Mouse (Mus musculus) forebrain, embryonic 10.5 days (tissue): ENCODE data around the gene Dcp1a. TPM values are rescaled to one million over a fixed set of nuclear protein-coding genes. Genes with fewer than 3 reads are reported as not detected.

Experiments used
- DNase-seq: peaks from one replicate; pipeline ENCODE4 v3.0.0-alpha.2; 2017; ENCODE audit warnings: low spot score; ENCODE audit errors: extremely low spot score
- H3K27ac ChIP-seq: fragments of 300-500 bp; sonication (generic); 2 replicates; pipeline ENCODE4 v1.5.1; 2016; ENCODE audit warnings: mild to moderate bottlenecking
- H3K27me3 ChIP-seq: fragments of 300-500 bp; sonication (generic); 2 replicates; pipeline ENCODE4 v1.6.1; 2016; ENCODE audit warnings: mild to moderate bottlenecking; ENCODE audit not compliant: poor library complexity, severe bottlenecking
- H3K36me3 ChIP-seq: fragments of 300-500 bp; sonication (generic); replicated peaks from 2 replicates; pipeline ENCODE4 v1.6.1; 2016; ENCODE audit warnings: mild to moderate bottlenecking, moderate library complexity
- H3K4me1 ChIP-seq: fragments of 300-500 bp; sonication (generic); 2 replicates; pipeline ENCODE4 v1.6.1; 2016
- H3K4me3 ChIP-seq: fragments of 300-500 bp; sonication (generic); 2 replicates; pipeline ENCODE4 v1.5.1; 2016; ENCODE audit warnings: mild to moderate bottlenecking, moderate library complexity
- H3K9me3 ChIP-seq: fragments of 300-500 bp; sonication (generic); 2 replicates; pipeline ENCODE4 v1.6.1; 2016; ENCODE audit warnings: mild to moderate bottlenecking, moderate library complexity
- WGBS: fragments of 180-500 bp; shearing (Covaris S2); methylation state at CpG from one replicate; pipeline ENCODE4 v1.1.7; 2016; 5-methylcytosine and 5-hydroxymethylcytosine counted together
- polyA plus RNA-seq: library from polyadenylated mRNA; unstranded; fragments of >200 nt; fragmentation: Nextera tagmentation; extraction: Ambion mirVana; gene quantifications from 2 replicates; pipeline ENCODE4 v1.2.1, GENCODE M21; 2016

Gene Dcp1a
- polyA plus RNA-seq: 33.8 and 34.9 TPM in 2 replicates

GRCm38 (mm10) chr14:30479361-30479948, at the start of gene Dcp1a:
Gene Dcp1a, plus strand, starts transcription at chr14:30479535.
- H3K4me3 ChIP-seq: peak within 1 kb of the TSS; percentile 69
- H3K27me3 ChIP-seq: no peaks in the 10 kb centered on the region
- no peaks in the 10 kb centered on the region for H3K9me3 ChIP-seq
- peaks cover 29% of the 10 kb centered on the region for H3K36me3 ChIP-seq
- H3K4me1 ChIP-seq: peaks cover 12% of the 10 kb centered on the region
- peak; percentile 96 for DNase-seq
- 0% methylated on average over 39 of the region's 39 CpGs for WGBS
- peak within 1 kb of the TSS; percentile 93 for H3K27ac ChIP-seq

- H3K27ac ChIP-seq: no peak overlapping the region
- 74% methylated on average over 9 of the region's 9 CpGs for WGBS
- H3K4me1 ChIP-seq: peaks cover 19% of the 10 kb centered on the region
- H3K27me3 ChIP-seq: no peaks in the 10 kb centered on the region
- no peaks in the 10 kb centered on the region for H3K36me3 ChIP-seq
- no peak overlapping the region for H3K4me3 ChIP-seq
- no peaks in the 10 kb centered on the region for H3K9me3 ChIP-seq
- no peak for DNase-seq
Observed at GRCm38 (mm10) chr14:30429606-30430005, 49.7 kb upstream of the Dcp1a start.

- DNase-seq: no peak
- Histone ChIP-seq H3K27ac (no peak overlapping the region), H3K4me1 (peaks cover 19% of the 10 kb centered on the region), H3K36me3 (no peaks in the 10 kb centered on the region), H3K9me3 (no peaks in the 10 kb centered on the region), H3K27me3 (no peaks in the 10 kb centered on the region), H3K4me3 (no peak overlapping the region)
- WGBS: 90% methylated on average over 9 of the region's 9 CpGs
Observed at GRCm38 (mm10) chr14:30430026-30430425, 49.3 kb upstream of the Dcp1a start.

- no peaks in the 10 kb centered on the region for H3K9me3 ChIP-seq
- no peaks in the 10 kb centered on the region for H3K27me3 ChIP-seq
- no peaks in the 10 kb centered on the region for H3K36me3 ChIP-seq
- H3K4me1 ChIP-seq: peaks cover 17% of the 10 kb centered on the region
- no peak for DNase-seq
- WGBS: 66% methylated on average over 5 of the region's 5 CpGs
- H3K4me3 ChIP-seq: no peak overlapping the region
- H3K27ac ChIP-seq: no peak overlapping the region
Observed at GRCm38 (mm10) chr14:30430446-30430845, 48.9 kb upstream of the Dcp1a start.

- H3K27ac ChIP-seq: no peak overlapping the region
- H3K27me3 ChIP-seq: no peaks in the 10 kb centered on the region
- peaks cover 2% of the 10 kb centered on the region for H3K4me1 ChIP-seq
- DNase-seq: no peak
- 93% methylated on average over 5 of the region's 5 CpGs for WGBS
- no peaks in the 10 kb centered on the region for H3K36me3 ChIP-seq
- peaks cover 3% of the 10 kb centered on the region; the same call in 1 of the 2 replicates for H3K9me3 ChIP-seq
- no peak overlapping the region for H3K4me3 ChIP-seq
Observed at GRCm38 (mm10) chr14:30435316-30435715, 44.0 kb upstream of the Dcp1a start.

GRCm38 (mm10) chr14:30439915-30440314, 39.4 kb upstream of the Dcp1a start:
- Histone ChIP-seq H3K4me3 (no peak overlapping the region), H3K9me3 (peaks cover 3% of the 10 kb centered on the region; the same call in 1 of the 2 replicates), H3K27ac (no peak overlapping the region), H3K36me3 (no peaks in the 10 kb centered on the region), H3K27me3 (no peaks in the 10 kb centered on the region), H3K4me1 (no peaks in the 10 kb centered on the region)
- WGBS: 82% methylated on average over 3 of the region's 3 CpGs
- no peak for DNase-seq

GRCm38 (mm10) chr14:30455801-30456595, 23.3 kb upstream of the Dcp1a start:
- peaks cover 10% of the 10 kb centered on the region for H3K4me1 ChIP-seq
- H3K27me3 ChIP-seq: peaks cover 14% of the 10 kb centered on the region
- H3K36me3 ChIP-seq: no peaks in the 10 kb centered on the region
- H3K27ac ChIP-seq: no peak overlapping the region
- no peaks in the 10 kb centered on the region for H3K9me3 ChIP-seq
- 22% methylated on average over 13 of the region's 13 CpGs for WGBS
- DNase-seq: no peak
- no peak overlapping the region for H3K4me3 ChIP-seq

GRCm38 (mm10) chr14:30457436-30457835, 21.9 kb upstream of the Dcp1a start:
- 69% methylated on average over 7 of the region's 7 CpGs for WGBS
- Histone ChIP-seq H3K36me3 (no peaks in the 10 kb centered on the region), H3K4me1 (peaks cover 10% of the 10 kb centered on the region), H3K27ac (no peak overlapping the region), H3K9me3 (no peaks in the 10 kb centered on the region), H3K4me3 (no peak overlapping the region), H3K27me3 (peaks cover 14% of the 10 kb centered on the region)
- DNase-seq: no peak

- Histone ChIP-seq H3K27me3 (peaks cover 14% of the 10 kb centered on the region), H3K4me1 (peaks cover 10% of the 10 kb centered on the region), H3K27ac (no peak overlapping the region), H3K9me3 (no peaks in the 10 kb centered on the region), H3K36me3 (no peaks in the 10 kb centered on the region), H3K4me3 (no peak overlapping the region)
- WGBS: 59% methylated on average over 2 of the region's 2 CpGs
- no peak for DNase-seq
Observed at GRCm38 (mm10) chr14:30457897-30458296, 21.4 kb upstream of the Dcp1a start.

GRCm38 (mm10) chr14:30458820-30459219, 20.5 kb upstream of the Dcp1a start:
- Histone ChIP-seq H3K9me3 (no peaks in the 10 kb centered on the region), H3K4me3 (no peak overlapping the region), H3K27ac (no peak overlapping the region), H3K4me1 (peaks cover 10% of the 10 kb centered on the region), H3K27me3 (peaks cover 14% of the 10 kb centered on the region), H3K36me3 (no peaks in the 10 kb centered on the region)
- 82% methylated on average over 3 of the region's 3 CpGs for WGBS
- no peak for DNase-seq

- Histone ChIP-seq H3K36me3 (no peaks in the 10 kb centered on the region), H3K4me1 (peaks cover 10% of the 10 kb centered on the region), H3K27ac (no peak overlapping the region), H3K4me3 (no peak overlapping the region), H3K27me3 (peaks cover 14% of the 10 kb centered on the region), H3K9me3 (no peaks in the 10 kb centered on the region)
- WGBS: 4% methylated on average over 14 of the region's 14 CpGs
- DNase-seq: peak; percentile 71
Observed at GRCm38 (mm10) chr14:30459891-30460523, 19.3 kb upstream of the Dcp1a start.

GRCm38 (mm10) chr14:30463312-30463711, 16.0 kb upstream of the Dcp1a start:
- Histone ChIP-seq H3K4me1 (no peaks in the 10 kb centered on the region), H3K36me3 (no peaks in the 10 kb centered on the region), H3K4me3 (no peak overlapping the region), H3K27me3 (peaks cover 11% of the 10 kb centered on the region), H3K9me3 (no peaks in the 10 kb centered on the region), H3K27ac (no peak overlapping the region)
- DNase-seq: no peak
- WGBS: 89% methylated on average over 4 of the region's 4 CpGs

GRCm38 (mm10) chr14:30473605-30474004, 5.7 kb upstream of the Dcp1a start:
- DNase-seq: no peak
- no peaks in the 10 kb centered on the region for H3K36me3 ChIP-seq
- H3K27me3 ChIP-seq: no peaks in the 10 kb centered on the region
- H3K4me1 ChIP-seq: no peaks in the 10 kb centered on the region
- no peak overlapping the region for H3K4me3 ChIP-seq
- WGBS: 71% methylated on average over 5 of the region's 5 CpGs
- H3K27ac ChIP-seq: no peak overlapping the region
- no peaks in the 10 kb centered on the region for H3K9me3 ChIP-seq
